Mouse (Mus musculus) CH12.LX (cell line): ENCODE results near the gene Cd300a. TPM values are rescaled to one million over a fixed set of nuclear protein-coding genes. Genes with fewer than 3 reads are reported as not detected.

Source experiments
- DNase-seq: peaks from one replicate; pipeline ENCODE4 v3.0.0-alpha.2; 2013; ENCODE audit errors: extremely low read depth
- H3K27ac ChIP-seq: 2 replicates; pipeline ENCODE4 v1.5.1; 2012; ENCODE audit warnings: low read depth, mild to moderate bottlenecking, control low read depth, moderate library complexity; ENCODE audit not compliant: insufficient read depth
- H3K27me3 ChIP-seq: replicated peaks from 2 replicates; pipeline ENCODE3; 2012; ENCODE audit warnings: inconsistent platforms
- H3K36me3 ChIP-seq, 2 experiments: replicated peaks in 1 of 2; 2 replicates each; pipeline versions ENCODE3 to v1.6.1; 2012; ENCODE audit warnings: inconsistent platforms in 1 of 2, low read length in 1 of 2, mild to moderate bottlenecking in 1 of 2, mixed read lengths in 1 of 2, moderate library complexity in 1 of 2; ENCODE audit not compliant: control insufficient read depth in 1 of 2, insufficient read depth in 1 of 2
- H3K4me1 ChIP-seq, 2 experiments: 2 replicates each; pipeline ENCODE4 v1.6.1; 2012; ENCODE audit warnings: inconsistent platforms in 1 of 2, moderate library complexity in 1 of 2; ENCODE audit not compliant: insufficient read depth in 2 of 2, control insufficient read depth in 1 of 2
- H3K4me2 ChIP-seq: 2 replicates; pipeline ENCODE4 v1.6.1; 2012; ENCODE audit warnings: low read depth, mild to moderate bottlenecking, control low read depth; ENCODE audit not compliant: poor library complexity, insufficient read depth, severe bottlenecking
- H3K4me3 ChIP-seq, 3 experiments: fragments of 150-350 bp in 1 of 3; sonication (generic) in 1 of 3; replicated peaks in 1 of 3; 2 replicates each; pipeline versions ENCODE3 to v1.5.1; 2011 to 2012; ENCODE audit warnings: low read depth in 2 of 3, low read length in 2 of 3, mild to moderate bottlenecking in 2 of 3, moderate library complexity in 2 of 3, control low read depth in 1 of 3, improper control_type of control experiment in 1 of 3, inconsistent platforms in 1 of 3, mixed read lengths in 1 of 3; ENCODE audit not compliant: poor library complexity in 1 of 3
- H3K79me2 ChIP-seq: replicated peaks from 2 replicates; pipeline ENCODE4 v1.6.1; 2012; ENCODE audit warnings: mild to moderate bottlenecking, moderate library complexity; ENCODE audit not compliant: control insufficient read depth, poor library complexity, insufficient read depth, severe bottlenecking; ENCODE audit errors: extremely low read depth
- H3K9ac ChIP-seq: 2 replicates; pipeline ENCODE4 v1.6.1; 2012; ENCODE audit warnings: low read depth, mild to moderate bottlenecking, control low read depth, moderate library complexity; ENCODE audit not compliant: insufficient read depth
- H3K9me3 ChIP-seq: replicated peaks from 2 replicates; pipeline ENCODE3; 2012; ENCODE audit warnings: low read length, inconsistent platforms, mixed read lengths
- CHD1 ChIP-seq: IDR thresholded peaks from 2 replicates; pipeline ENCODE4 v1.6.1; 2012; ENCODE audit warnings: low read depth, low read length, improper control_type of control experiment, inconsistent platforms
- CHD2 ChIP-seq: IDR thresholded peaks from 2 replicates; pipeline ENCODE4 v1.6.1; 2011; ENCODE audit warnings: low read length, improper control_type of control experiment
- E2F4 ChIP-seq: IDR thresholded peaks from 2 replicates; pipeline ENCODE4 v1.6.1; 2011; ENCODE audit warnings: low read depth, low read length, improper control_type of control experiment; ENCODE audit not compliant: insufficient replicate concordance
- ELF1 ChIP-seq: IDR thresholded peaks from 2 replicates; pipeline ENCODE4 v1.6.1; 2014; ENCODE audit warnings: low read depth, mild to moderate bottlenecking, inconsistent platforms, low read length, improper control_type of control experiment
- EP300 ChIP-seq: IDR thresholded peaks from 2 replicates; pipeline ENCODE4 v1.6.1; 2011; ENCODE audit warnings: low read length, improper control_type of control experiment
- ETS1 ChIP-seq: conservative IDR thresholded peaks from 2 replicates; pipeline ENCODE4 v1.6.1; 2012; ENCODE audit warnings: low read depth, mild to moderate bottlenecking, inconsistent platforms, low read length, improper control_type of control experiment, moderate library complexity
- HCFC1 ChIP-seq: IDR thresholded peaks from 2 replicates; pipeline ENCODE4 v1.6.1; 2012; ENCODE audit warnings: low read depth, mild to moderate bottlenecking, inconsistent platforms, low read length, improper control_type of control experiment
- JUN ChIP-seq: IDR thresholded peaks from 2 replicates; pipeline ENCODE4 v1.6.1; 2011; ENCODE audit warnings: low read depth, mild to moderate bottlenecking, low read length, improper control_type of control experiment, moderate library complexity; ENCODE audit not compliant: insufficient read depth
- JUND ChIP-seq: conservative IDR thresholded peaks from 2 replicates; pipeline ENCODE4 v1.6.1; 2011; ENCODE audit warnings: low read depth, low read length, improper control_type of control experiment
- KAT2A ChIP-seq: IDR thresholded peaks from 2 replicates; pipeline ENCODE4 v1.6.1; 2012; ENCODE audit warnings: low read length, improper control_type of control experiment, inconsistent platforms; ENCODE audit not compliant: insufficient replicate concordance
- MAFK ChIP-seq: IDR thresholded peaks from 2 replicates; pipeline ENCODE4 v1.6.1; 2011; ENCODE audit warnings: low read length, improper control_type of control experiment; ENCODE audit not compliant: insufficient replicate concordance
- MEF2A ChIP-seq: IDR thresholded peaks from 2 replicates; pipeline ENCODE4 v1.6.1; 2014; ENCODE audit warnings: low read depth, mild to moderate bottlenecking, inconsistent platforms, low read length, improper control_type of control experiment, borderline replicate concordance
- MXI1 ChIP-seq: IDR thresholded peaks from 2 replicates; pipeline ENCODE4 v1.6.1; 2011; ENCODE audit warnings: mild to moderate bottlenecking, low read depth, low read length, improper control_type of control experiment
- MYC ChIP-seq: IDR thresholded peaks from 2 replicates; pipeline ENCODE4 v1.6.1; 2011; ENCODE audit warnings: low read depth, mild to moderate bottlenecking, improper control_type of control experiment, low read length
- NELFE ChIP-seq: IDR thresholded peaks from 2 replicates; pipeline ENCODE4 v1.6.1; 2011; ENCODE audit warnings: low read depth, low read length, improper control_type of control experiment
- NRF1 ChIP-seq: IDR thresholded peaks from 2 replicates; pipeline ENCODE4 v1.6.1; 2014; ENCODE audit warnings: low read depth, mild to moderate bottlenecking, inconsistent platforms, low read length, improper control_type of control experiment, moderate library complexity
- PAX5 ChIP-seq: IDR thresholded peaks from 2 replicates; pipeline ENCODE4 v1.6.1; 2012; ENCODE audit warnings: low read length, inconsistent platforms, mixed read lengths
- POLR2AphosphoS2 ChIP-seq: IDR thresholded peaks from 2 replicates; pipeline ENCODE4 v1.6.1; 2011; ENCODE audit warnings: low read depth, low read length, improper control_type of control experiment
- RCOR1 ChIP-seq: conservative IDR thresholded peaks from 2 replicates; pipeline ENCODE4 v1.6.1; 2012; ENCODE audit warnings: low read depth, mild to moderate bottlenecking, inconsistent platforms, low read length, improper control_type of control experiment
- SIN3A ChIP-seq: IDR thresholded peaks from 2 replicates; pipeline ENCODE4 v1.6.1; 2012; ENCODE audit warnings: low read length, improper control_type of control experiment, inconsistent platforms
- TBP ChIP-seq: conservative IDR thresholded peaks from 2 replicates; pipeline ENCODE4 v1.6.1; 2011; ENCODE audit warnings: low read depth, low read length, improper control_type of control experiment
- USF1 ChIP-seq: IDR thresholded peaks from 2 replicates; pipeline ENCODE4 v1.6.1; 2014; ENCODE audit warnings: low read depth, mild to moderate bottlenecking, inconsistent platforms, low read length, improper control_type of control experiment
- USF2 ChIP-seq: conservative IDR thresholded peaks from 2 replicates; pipeline ENCODE4 v1.6.1; 2011; ENCODE audit warnings: low read depth, low read length, improper control_type of control experiment
- ZC3H11A ChIP-seq: IDR thresholded peaks from 2 replicates; pipeline ENCODE4 v1.6.1; 2012; ENCODE audit warnings: low read depth, mild to moderate bottlenecking, inconsistent platforms, low read length, improper control_type of control experiment
- ZMIZ1 ChIP-seq: IDR thresholded peaks from 2 replicates; pipeline ENCODE4 v1.6.1; 2012; ENCODE audit warnings: low read depth, mild to moderate bottlenecking, inconsistent platforms, low read length, improper control_type of control experiment
- ZNF384 ChIP-seq: IDR thresholded peaks from 2 replicates; pipeline ENCODE4 v1.6.1; 2012; ENCODE audit warnings: low read depth, low read length, improper control_type of control experiment, inconsistent platforms
- dilution Hi-C: fragments of 300-500 bp; cut with MboI; formaldehyde crosslinking; loops from 2 replicates; pipeline ENCODE4 v1.14.3; 2020; ENCODE audit warnings: low sequenced_read_pairs; ENCODE audit not compliant: extremely low pct_unique_long_range_greater_than_20kb, extremely low pct_ligation_motif_present
- in situ Hi-C: fragments of 300-500 bp; cut with MboI; formaldehyde crosslinking; loops from 3 replicates; pipeline ENCODE4 v1.14.3; 2019; ENCODE audit warnings: low sequenced_read_pairs, low pct_ligation_motif_present, low pct_unique_long_range_greater_than_20kb, mixed read lengths
- polyA plus RNA-seq: library from polyadenylated mRNA; unstranded; fragments of >175 nt; gene quantifications from 2 replicates; pipeline ENCODE4 v1.2.1, GENCODE M21; 2012; ENCODE audit warnings: low read depth; ENCODE audit not compliant: insufficient read length
- total RNA-seq, 2 experiments: library from RNA; depleted of rRNA; stranded (reverse); fragments of 300-350 nt in 1 of 2; fragments of >200 nt in 1 of 2; gene quantifications; 2 replicates each; pipeline ENCODE4 v1.2.3; 2012 to 2014

Gene Cd300a
- total and polyA plus RNA-seq, 3 experiments = 0.13 to 1.0 (median 0.32) TPM

DNA sequence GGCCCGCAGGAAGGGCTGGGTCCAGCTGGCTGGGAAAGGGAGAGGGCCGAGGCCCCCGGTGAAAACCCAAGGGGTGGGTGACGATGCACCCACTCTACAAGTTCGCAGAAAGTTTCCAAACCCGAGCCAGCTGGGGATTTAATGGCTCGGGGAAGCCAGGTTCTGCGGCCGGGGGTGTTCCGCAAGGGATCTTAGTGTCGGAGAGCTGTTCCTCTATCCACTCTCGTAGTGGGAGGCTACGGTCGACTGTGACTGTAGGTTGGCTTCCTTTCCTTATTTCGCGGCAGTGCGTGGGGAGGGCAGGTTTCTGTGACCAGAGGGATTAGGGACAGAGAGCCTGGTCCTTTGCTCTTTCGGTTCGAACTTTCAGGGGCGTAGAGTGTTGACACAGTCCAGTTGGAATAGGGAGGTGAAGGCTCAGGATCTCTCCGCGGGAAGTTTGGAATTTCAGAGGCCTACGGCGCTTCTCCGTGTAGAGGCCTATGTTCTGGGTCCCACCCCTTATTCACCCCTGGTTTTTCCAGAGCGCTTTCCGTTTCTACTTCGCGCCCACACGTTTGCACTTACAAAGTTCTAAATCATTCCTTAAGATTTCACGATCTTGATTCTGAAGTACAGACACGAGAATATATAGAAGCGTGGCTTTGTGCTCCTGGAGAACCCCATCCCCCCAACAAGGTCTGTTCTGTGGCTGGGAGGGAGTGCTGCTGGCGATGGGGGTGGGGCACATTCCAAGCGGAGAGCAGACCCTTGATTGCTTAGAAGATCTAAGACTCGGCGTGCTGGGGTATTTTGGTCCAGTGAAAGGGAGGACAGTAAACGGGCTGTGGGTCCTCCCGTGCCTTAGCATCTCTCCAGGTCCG is 37.3 kb upstream of the Cd300a start:
- no peak overlapping the region for H3K27ac ChIP-seq
- TF ChIP-seq TBP = no peak
- no peak for TF ChIP-seq POLR2AphosphoS2
- no peak for TF ChIP-seq RCOR1
- TF ChIP-seq MYC = no peak
- no peak for TF ChIP-seq JUND
- no peak for TF ChIP-seq MXI1
- no peak for TF ChIP-seq E2F4
- TF ChIP-seq ZNF384 = no peak
- no peak for TF ChIP-seq ETS1
- TF ChIP-seq NELFE = no peak
- TF ChIP-seq NRF1 = no peak
- no peak for TF ChIP-seq USF2
- TF ChIP-seq PAX5 = no peak
- TF ChIP-seq HCFC1 = no peak
- no peak for TF ChIP-seq CHD2
- no peak for TF ChIP-seq SIN3A
- peaks cover 26% of the 10 kb centered on the region for H3K9me3 ChIP-seq
- in situ Hi-C loops = no loop called here
- peaks cover 6% of the 10 kb centered on the region for H3K27me3 ChIP-seq
- peaks cover 3 to 21% of the 10 kb centered on the region in 2 experiments; a peak in 2 of 4 replicates for H3K4me1 ChIP-seq
- H3K4me3 ChIP-seq = no peak overlapping the region
- H3K4me2 ChIP-seq = no peak overlapping the region
- H3K79me2 ChIP-seq = no peaks in the 10 kb centered on the region
- H3K36me3 ChIP-seq = no peaks in the 10 kb centered on the region
- no peak for DNase-seq
- dilution Hi-C loops = no loop called here
- H3K9ac ChIP-seq = no peak overlapping the region

DNA sequence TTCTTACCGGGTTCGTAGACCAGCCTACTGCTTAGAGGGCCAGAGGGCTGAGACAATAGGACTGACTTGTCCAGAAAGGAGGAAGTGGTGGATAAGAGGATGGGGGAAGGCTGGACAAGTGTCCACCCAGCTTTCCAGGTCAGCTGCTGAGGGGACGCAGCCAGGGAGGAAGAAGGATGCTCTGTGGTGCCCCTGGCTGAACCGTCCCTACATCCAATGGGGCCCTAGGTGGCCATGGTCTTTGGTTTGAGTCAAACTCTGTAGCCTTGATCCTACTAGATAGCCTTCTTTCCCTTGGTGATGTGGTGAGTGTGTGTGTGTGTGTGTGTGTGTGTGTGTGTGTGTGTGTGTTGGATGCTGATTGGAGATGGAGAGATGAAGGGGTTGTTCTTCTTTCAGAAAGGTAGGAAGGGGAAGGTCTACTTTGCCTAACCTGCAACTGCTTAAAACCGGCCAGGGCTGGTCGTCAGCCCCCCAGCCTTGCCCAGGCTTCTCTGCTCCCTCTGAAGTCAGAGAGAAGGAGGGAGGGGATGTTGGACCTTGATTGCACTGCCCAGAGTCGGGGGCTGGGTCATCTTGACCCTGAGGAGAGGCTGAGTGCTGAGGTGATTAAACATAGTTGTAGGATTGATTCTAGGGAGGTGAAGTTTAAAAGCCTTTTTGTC is 36.5 kb upstream of the Cd300a start:
- H3K4me2 ChIP-seq = no peak overlapping the region
- H3K27ac ChIP-seq = no peak overlapping the region
- no peak overlapping the region for H3K9ac ChIP-seq
- H3K4me3 ChIP-seq = no peak overlapping the region
- H3K4me1 ChIP-seq = peaks cover 3 to 21% of the 10 kb centered on the region in 2 experiments; a peak in 2 of 4 replicates
- no peaks in the 10 kb centered on the region for H3K79me2 ChIP-seq
- no peaks in the 10 kb centered on the region for H3K36me3 ChIP-seq
- dilution Hi-C loops = no loop called here
- no peak for TF ChIP-seq ELF1
- TF ChIP-seq PAX5 = no peak
- TF ChIP-seq ZC3H11A = no peak
- TF ChIP-seq ZMIZ1 = no peak
- TF ChIP-seq ZNF384 = no peak
- no peak for TF ChIP-seq USF1
- no peak for TF ChIP-seq E2F4
- TF ChIP-seq ETS1 = no peak
- no peak for TF ChIP-seq SIN3A
- TF ChIP-seq JUN = no peak
- no peak for TF ChIP-seq EP300
- no peak for TF ChIP-seq HCFC1
- no peak for TF ChIP-seq MEF2A
- no peak for TF ChIP-seq MXI1
- no peak for TF ChIP-seq KAT2A
- no peak for TF ChIP-seq MAFK
- no peak for TF ChIP-seq NRF1
- TF ChIP-seq CHD1 = no peak
- TF ChIP-seq, all 38 proteins: peak for 0
- no peak for DNase-seq
- in situ Hi-C loops = no loop called here
- H3K27me3 ChIP-seq = peaks cover 6% of the 10 kb centered on the region
- peaks cover 28% of the 10 kb centered on the region for H3K9me3 ChIP-seq
